Mouse (Mus musculus) lung, adult 2 months (tissue): ENCODE measurements at regions not wholly inside any gene's neighbourhood (a gene's known extent, or its start where the extent isn't known, plus 50 kb on each side); places are given as distances from the start of the nearest gene placed in this dataset.

ENCODE experiments used
- CTCF ChIP-seq: fragments of 200-500 bp; IDR thresholded peaks from 2 replicates; pipeline ENCODE4 v1.5.1; 2011; ENCODE audit warnings: mild to moderate bottlenecking, low read length, control low read depth; ENCODE audit not compliant: insufficient read depth
- POLR2A ChIP-seq: fragments of 200-500 bp; IDR thresholded peaks from 2 replicates; pipeline ENCODE4 v1.6.1; 2011; ENCODE audit warnings: low read depth, mild to moderate bottlenecking, control low read depth, low read length, borderline replicate concordance; ENCODE audit errors: extremely low read depth

- TF ChIP-seq CTCF (no peak), POLR2A (no peak)
Observed at GRCm38 (mm10) chr13:31351481-31351880, 204.5 kb upstream of the Foxq1 start.
